Mouse (Mus musculus) brain, embryonic 14.5 days (tissue): ENCODE results near the gene Angpt4. TPM values are rescaled to one million over a fixed set of nuclear protein-coding genes. Genes with fewer than 3 reads are reported as not detected.

Experiments
- DNase-seq: peaks from one replicate; pipeline ENCODE4 v3.0.0-alpha.2; 2011; ENCODE audit warnings: low read depth
- CTCF ChIP-seq: fragments of 200-500 bp; IDR thresholded peaks from 2 replicates; pipeline ENCODE4 v1.5.1; 2012; ENCODE audit warnings: inconsistent platforms, mild to moderate bottlenecking, moderate library complexity, borderline replicate concordance; ENCODE audit not compliant: insufficient read depth, insufficient read length; ENCODE audit errors: extremely low read depth
- POLR2A ChIP-seq: fragments of 200-500 bp; IDR thresholded peaks from 2 replicates; pipeline ENCODE4 v1.6.1; 2012; ENCODE audit warnings: mild to moderate bottlenecking, inconsistent platforms, borderline replicate concordance; ENCODE audit not compliant: poor library complexity, insufficient read depth, insufficient read length, severe bottlenecking; ENCODE audit errors: extremely low read depth
- polyA plus RNA-seq: library from polyadenylated mRNA; depleted of rRNA; stranded (reverse); fragments of >200 nt; gene quantifications from 2 replicates; pipeline ENCODE4 v1.2.3, GENCODE M21; 2012

The Angpt4 gene
- polyA plus RNA-seq, 1 experiment = 0.12 TPM

GRCm38 (mm10) chr2:151894209-151894980 lies 16.6 kb upstream of the Angpt4 start:
- peak; percentile 69 for DNase-seq

GRCm38 (mm10) chr2:151895911-151896310 lies 15.1 kb upstream of the Angpt4 start:
- DNase-seq = no peak
- TF ChIP-seq CTCF (no peak), POLR2A (no peak)

More at GRCm38 (mm10) chr2:151894209-151894980, 16.6 kb upstream of the Angpt4 start:
- TF ChIP-seq POLR2A = no peak
- TF ChIP-seq CTCF = no peak

GRCm38 (mm10) chr2:151898106-151898505 lies 12.9 kb upstream of the Angpt4 start:
- TF ChIP-seq POLR2A = no peak
- no peak for TF ChIP-seq CTCF
- DNase-seq = no peak

- no peak for DNase-seq
- TF ChIP-seq CTCF (no peak), POLR2A (no peak)
Observed at GRCm38 (mm10) chr2:151900845-151901244, 10.2 kb upstream of the Angpt4 start.

- DNase-seq = no peak
- TF ChIP-seq CTCF (no peak), POLR2A (no peak)
Observed at GRCm38 (mm10) chr2:151903267-151903666, 7.7 kb upstream of the Angpt4 start.

GRCm38 (mm10) chr2:151903933-151904332 lies 7.1 kb upstream of the Angpt4 start:
- TF ChIP-seq POLR2A (no peak), CTCF (no peak)
- no peak for DNase-seq

GRCm38 (mm10) chr2:151904636-151905035 lies 6.4 kb upstream of the Angpt4 start:
- no peak for DNase-seq
- TF ChIP-seq CTCF = no peak
- TF ChIP-seq POLR2A = no peak

GRCm38 (mm10) chr2:151907020-151907419 lies 4.0 kb upstream of the Angpt4 start:
- DNase-seq = no peak
- TF ChIP-seq CTCF (no peak), POLR2A (no peak)

- TF ChIP-seq POLR2A (no peak), CTCF (no peak)
- no peak for DNase-seq
Observed at GRCm38 (mm10) chr2:151909386-151909785, 1.6 kb upstream of the Angpt4 start.

GRCm38 (mm10) chr2:151910498-151910897 lies 512 bp upstream of the Angpt4 start:
- DNase-seq = no peak
- TF ChIP-seq POLR2A (no peak), CTCF (no peak)

- TF ChIP-seq CTCF = no peak
- no peak for DNase-seq
Observed at GRCm38 (mm10) chr2:151911751-151912150, 741 bp downstream of the Angpt4 start.

GRCm38 (mm10) chr2:151914120-151914519 lies 3.1 kb downstream of the Angpt4 start:
- DNase-seq = no peak
- no peak for TF ChIP-seq POLR2A
- TF ChIP-seq CTCF = no peak

- TF ChIP-seq POLR2A = no peak
- TF ChIP-seq CTCF = no peak
- no peak for DNase-seq
Observed at GRCm38 (mm10) chr2:151915111-151915510, 4.1 kb downstream of the Angpt4 start.
